Mouse (Mus musculus) embryo, embryonic 9.5 days (tissue): ENCODE measurements around the gene Hist1h2ap.
"Not testable (repeated sequence)": the region's sequence is repeated elsewhere in the genome, so short reads cannot be mapped to it uniquely, and the experiment has no call there.

ENCODE experiments used
- DNase-seq: peaks from one replicate; pipeline ENCODE4 v3.0.0-alpha.2; 2017; ENCODE audit errors: extremely low spot score

Gene Hist1h2ap

GRCm38 (mm10) chr13:21810073-21810472 is 23.2 kb downstream of the Hist1h2ap start, which contains the start of the genes Hist1h2bq and Hist1h2ao:
TSS of gene Hist1h2bq (minus strand) at chr13:21810197.
TSS of gene Hist1h2ao (plus strand) at chr13:21810465.
- not testable (repeated sequence) for DNase-seq

GRCm38 (mm10) chr13:21803058-21803457 is 30.2 kb downstream of the Hist1h2ap start:
- not testable (repeated sequence) for DNase-seq

DNA sequence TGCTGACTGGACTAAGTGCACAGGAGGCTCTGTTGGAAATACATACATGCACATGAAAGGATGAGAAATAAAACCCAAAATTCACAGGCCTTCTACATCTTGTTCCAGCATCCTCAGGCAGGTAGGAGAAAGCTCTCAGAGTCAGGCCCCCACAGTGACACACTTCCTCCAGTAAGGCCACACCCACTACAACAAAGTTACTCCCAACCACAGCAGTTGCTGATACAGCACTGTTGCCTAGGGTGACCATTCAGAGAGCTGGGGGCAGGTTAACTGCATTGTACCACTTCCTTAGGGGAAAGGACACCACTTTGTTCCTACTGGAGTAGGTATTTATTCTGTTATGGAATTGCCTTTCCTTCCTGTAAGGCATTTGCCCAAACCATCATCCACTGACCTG is 36.1 kb downstream of the Hist1h2ap start:
- DNase-seq = not testable (repeated sequence)

- no peak for DNase-seq
These were observed 37.7 kb downstream of the Hist1h2ap start for GRCm38 (mm10) chr13:21795584-21795983.

GRCm38 (mm10) chr13:21790601-21791283 is 42.6 kb downstream of the Hist1h2ap start:
- DNase-seq = peak; percentile 57

DNA sequence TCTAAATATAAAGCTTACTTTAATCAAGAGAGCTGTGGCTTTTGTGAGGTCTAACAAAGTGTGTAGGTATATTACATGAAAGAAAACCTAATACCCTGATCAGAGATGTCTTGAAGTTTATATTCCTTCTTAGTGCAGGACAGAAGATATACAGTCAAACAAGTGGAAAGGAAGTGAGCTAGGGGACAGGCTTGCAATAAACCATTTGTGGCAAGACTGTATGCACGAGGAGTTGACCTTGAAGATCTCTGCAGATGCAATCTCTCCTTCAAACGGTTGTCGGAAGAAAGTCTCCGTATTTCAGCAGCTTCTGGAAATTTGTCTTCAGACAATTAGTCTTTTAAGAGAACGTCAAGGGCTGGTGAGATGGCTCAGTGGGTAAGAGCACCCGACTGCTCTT is 43.4 kb downstream of the Hist1h2ap start:
- DNase-seq = no peak

- peak; percentile 63 for DNase-seq
These were observed 45.3 kb downstream of the Hist1h2ap start for GRCm38 (mm10) chr13:21787760-21788593.

DNA sequence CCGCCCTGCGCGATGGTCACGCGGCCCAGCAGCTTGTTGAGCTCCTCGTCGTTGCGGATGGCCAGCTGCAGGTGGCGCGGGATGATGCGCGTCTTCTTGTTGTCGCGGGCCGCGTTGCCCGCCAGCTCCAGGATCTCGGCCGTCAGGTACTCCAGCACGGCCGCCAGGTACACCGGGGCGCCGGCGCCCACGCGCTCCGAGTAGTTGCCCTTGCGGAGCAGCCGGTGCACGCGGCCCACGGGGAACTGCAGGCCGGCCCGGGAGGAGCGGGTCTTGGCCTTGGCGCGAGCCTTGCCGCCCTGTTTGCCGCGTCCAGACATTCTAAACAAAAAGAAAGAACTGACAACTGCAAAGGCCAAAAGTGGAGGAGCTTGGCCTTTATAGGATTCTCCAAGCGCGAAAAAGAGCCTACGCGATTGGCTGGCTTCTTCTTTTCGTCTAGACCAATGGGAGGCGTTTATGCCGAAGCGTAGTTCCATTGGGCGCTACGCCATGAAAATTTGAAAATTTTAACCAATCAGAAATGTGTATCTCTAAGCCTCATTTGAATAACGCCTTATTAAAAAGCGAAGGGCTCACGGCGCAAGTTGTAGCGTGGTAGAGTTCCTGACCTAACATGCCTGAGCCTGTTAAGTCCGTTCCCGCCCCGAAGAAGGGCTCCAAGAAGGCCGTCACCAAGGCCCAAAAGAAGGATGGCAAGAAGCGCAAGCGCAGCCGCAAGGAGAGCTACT is 46.2 kb downstream of the Hist1h2ap start, which contains the start of the genes Hist1h2an and Hist1h2bp:
TSS of gene Hist1h2an (minus strand) at position 320 of the 731 bp plus-strand sequence.
TSS of gene Hist1h2bp (plus strand) at position 563 of the 731 bp plus-strand sequence.
- peak; percentile 95 for DNase-seq

GRCm38 (mm10) chr13:21786189-21786898 is 47.0 kb downstream of the Hist1h2ap start:
- DNase-seq = peak; percentile 74

DNA sequence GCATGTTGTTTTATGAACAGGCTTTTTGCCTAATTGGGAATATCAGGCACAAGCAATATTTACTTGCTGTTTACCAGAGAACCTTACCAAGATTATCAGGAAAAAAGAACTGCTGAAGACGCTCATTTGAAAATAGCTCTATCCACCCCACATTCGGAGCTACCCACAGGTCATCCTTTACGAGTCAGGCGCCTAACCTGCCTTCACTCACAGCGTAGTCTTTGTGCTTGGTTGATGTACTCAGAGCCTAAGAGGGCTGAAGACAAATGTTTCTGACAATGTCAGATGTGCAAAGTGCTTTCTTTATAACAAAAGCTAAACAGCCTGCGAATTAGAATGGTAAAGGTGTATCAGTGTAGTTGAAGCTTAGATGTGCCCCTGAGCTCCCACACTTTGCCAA is 49.0 kb downstream of the Hist1h2ap start:
- DNase-seq = peak; percentile 45

GRCm38 (mm10) chr13:21783734-21784161 is 49.6 kb downstream of the Hist1h2ap start:
- peak; percentile 76 for DNase-seq

DNA sequence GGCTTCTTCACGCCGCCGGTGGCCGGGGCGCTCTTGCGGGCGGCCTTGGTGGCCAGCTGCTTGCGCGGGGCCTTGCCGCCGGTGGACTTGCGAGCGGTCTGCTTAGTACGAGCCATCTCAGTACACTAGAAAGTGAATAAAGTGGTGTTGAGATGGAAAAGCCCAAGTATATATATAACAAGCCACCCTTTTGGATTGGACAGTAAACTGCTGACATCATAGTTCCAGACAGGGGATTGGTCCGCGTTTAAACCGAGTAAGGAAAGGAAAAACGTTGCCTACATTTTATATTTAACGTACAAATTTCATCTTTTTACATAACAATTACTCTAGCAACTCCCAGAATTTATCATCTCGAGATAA is 50.1 kb downstream of the Hist1h2ap start, which contains the start of gene Hist1h3i:
TSS of gene Hist1h3i (minus strand) at position 116 of the 363 bp plus-strand sequence.
- DNase-seq = peak; percentile 91
